Mouse (Mus musculus): Measurements from ENCODE around the gene Gm20422.

- TF ChIP-seq CTCF (IDR thresholded peaks at IDR 0.05; ENCODE audit: low read depth, low read length) (no peak), POLR2A (IDR thresholded peaks at IDR 0.05; ENCODE audit: insufficient read depth, low read length) (no peak)
These were observed 33.6 kb upstream of the Gm20422 start, which contains the start of gene Gmip for GRCm38 (mm10) chr8:69808094-69808863.

All from ES-Bruce4 (cell line).